Mouse (Mus musculus) 416B (cell line): ENCODE results near the gene Crygc.

Experiments used
- DNase-seq: peaks from one replicate; pipeline ENCODE4 v3.0.0; 2011; ENCODE audit warnings: low read depth

The Crygc gene

DNA sequence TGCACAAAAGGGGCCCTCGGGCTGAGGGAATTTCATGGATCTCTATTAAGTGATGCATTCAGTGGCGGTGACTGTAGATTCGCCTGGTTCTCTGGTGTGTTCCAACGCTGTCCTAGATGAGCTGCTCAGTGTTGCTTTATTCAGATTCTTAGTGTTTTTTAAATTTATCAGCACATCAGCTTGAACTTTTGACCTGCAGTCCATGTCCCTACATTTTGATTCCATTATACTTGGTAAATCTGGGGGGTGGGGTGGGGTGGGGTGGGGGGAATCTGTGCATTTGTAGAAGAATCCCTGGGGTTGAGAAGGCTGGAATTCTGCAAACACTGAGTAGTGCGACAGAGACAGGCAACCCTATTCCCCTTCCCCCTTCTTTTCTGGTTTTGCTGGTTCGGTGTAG is at the start of gene Crygc:
TSS of gene Crygc (minus strand) at position 101 of the 400 bp plus-strand sequence.
- no peak for DNase-seq

DNA sequence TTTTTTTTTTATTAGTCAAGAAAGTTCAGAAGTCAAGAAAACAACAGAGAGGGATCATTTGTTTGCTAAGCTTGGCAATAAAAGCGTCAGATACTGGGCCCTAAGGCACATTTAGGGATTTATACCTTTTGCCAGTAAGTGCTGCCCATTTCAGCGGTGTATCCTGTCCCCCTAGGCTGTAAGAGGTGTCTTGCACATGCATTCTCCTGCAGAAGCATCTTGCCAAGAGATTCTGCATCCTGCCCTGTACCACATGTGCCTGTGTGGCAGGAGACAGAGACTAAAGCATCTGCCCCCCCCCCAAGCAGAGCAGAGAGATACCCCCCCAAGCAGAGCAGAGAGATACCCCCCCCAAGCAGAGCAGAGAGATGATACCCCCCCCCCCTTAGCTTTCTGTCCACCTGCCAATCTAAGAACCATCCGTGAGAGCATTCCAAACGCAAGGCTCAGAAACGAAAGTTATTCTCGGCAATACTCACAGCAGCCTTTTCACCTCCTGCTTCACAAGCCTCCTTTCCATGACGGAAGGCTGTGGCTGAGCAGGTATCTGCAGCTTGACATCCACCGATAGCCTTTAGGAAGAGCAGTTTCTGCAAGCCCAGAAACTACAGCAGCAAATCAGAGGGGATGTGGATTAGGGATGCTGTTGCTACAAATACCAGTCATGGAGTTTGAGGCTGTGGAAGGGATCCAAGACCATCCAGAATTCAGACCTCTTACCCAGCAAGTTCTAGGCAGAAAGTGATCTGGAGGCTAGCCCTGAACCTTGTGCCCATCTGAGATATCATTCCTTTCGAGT is 49.3 kb upstream of the Crygc start, which contains the start of gene D630023F18Rik:
TSS of gene D630023F18Rik (minus strand) at position 641 of the 799 bp plus-strand sequence.
- no peak for DNase-seq

DNA sequence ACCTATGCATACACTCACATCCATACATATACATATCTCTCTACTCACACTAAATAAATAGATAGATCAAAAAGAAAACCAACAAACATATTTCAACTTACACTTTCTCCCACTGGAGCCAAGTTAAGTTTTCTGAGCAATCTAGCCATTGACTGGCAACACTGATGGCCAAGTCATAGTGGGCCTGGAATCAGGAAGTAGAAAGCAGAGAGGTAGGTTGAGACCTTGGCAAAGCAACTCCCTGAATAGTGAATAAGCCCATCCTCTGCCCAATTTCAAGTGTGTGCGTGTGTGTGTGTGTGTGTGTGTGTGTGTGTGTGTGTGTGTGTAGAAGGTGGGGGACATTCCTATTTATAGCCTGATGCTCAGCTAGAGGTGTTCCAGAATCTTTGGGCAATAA is 45.9 kb upstream of the Crygc start, which contains the start of gene Gm28845:
TSS of gene Gm28845 (minus strand) at position 121 of the 400 bp plus-strand sequence.
- DNase-seq = no peak

DNA sequence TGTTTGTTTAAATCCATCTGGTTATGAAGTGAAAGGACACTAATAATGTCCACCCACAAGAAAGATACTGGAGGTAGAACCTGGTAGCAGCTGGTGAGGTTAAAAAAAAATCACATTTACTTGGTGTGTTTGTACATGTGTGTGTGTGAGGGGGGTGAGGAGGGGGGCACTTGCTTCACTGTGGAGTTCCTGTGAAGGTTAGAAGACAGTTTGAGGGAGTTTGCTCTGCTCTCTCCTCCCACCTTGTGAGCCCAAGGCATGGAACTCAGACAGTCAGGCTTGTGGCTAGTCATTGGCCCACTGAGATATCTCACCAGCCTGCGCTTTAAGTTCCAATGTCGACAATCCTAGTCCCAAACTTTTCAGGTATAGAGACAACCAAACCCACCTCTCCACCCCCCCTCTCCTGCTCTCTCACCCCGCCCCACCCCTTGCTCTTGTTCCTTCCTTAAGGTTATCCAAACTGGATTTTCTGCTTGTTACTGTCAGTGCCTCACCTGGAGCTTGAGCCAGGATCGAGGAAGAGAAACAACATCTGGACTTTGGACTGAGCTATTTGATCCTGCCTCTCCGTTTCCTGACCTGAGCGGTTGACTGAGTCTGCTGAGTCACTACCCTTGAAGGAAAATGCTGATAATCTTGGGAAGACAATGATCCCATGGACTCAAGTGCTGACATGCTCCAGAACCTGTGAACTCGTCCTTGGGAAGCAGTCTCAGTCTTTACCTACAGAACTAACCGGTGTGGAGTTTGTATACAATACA is 44.8 kb upstream of the Crygc start:
- DNase-seq = peak; percentile 28

DNA sequence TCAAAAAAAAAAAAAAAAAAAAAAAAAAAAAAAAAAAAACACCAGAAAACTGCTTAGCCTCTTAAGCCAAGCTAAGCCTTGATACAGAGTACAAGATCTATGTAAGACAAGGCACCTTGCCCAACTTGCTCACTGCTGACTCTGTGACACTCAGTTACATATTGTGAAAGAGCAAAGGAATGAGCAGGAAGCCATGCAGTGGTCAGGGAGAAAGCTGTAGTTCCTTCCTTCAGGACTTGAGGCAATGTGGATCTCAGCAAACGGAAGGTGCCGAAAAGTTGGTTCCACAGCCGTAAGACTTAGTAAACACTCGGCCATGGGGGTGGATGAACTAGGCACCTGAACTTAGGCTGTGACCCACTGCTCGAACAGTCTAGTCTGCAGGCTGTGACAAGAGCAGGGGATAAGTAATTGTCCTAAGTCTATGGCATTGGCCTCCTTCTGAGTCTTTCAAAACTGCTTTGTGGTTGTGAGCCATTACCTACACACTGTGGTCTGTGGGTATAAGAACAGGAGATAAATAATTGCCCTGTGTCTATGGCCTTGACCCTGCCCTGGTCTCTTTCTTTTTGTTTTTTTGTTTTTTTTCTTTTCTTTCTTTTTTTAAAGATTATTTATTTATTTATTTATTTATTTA is 40.2 kb upstream of the Crygc start:
- DNase-seq = peak; percentile 96

DNA sequence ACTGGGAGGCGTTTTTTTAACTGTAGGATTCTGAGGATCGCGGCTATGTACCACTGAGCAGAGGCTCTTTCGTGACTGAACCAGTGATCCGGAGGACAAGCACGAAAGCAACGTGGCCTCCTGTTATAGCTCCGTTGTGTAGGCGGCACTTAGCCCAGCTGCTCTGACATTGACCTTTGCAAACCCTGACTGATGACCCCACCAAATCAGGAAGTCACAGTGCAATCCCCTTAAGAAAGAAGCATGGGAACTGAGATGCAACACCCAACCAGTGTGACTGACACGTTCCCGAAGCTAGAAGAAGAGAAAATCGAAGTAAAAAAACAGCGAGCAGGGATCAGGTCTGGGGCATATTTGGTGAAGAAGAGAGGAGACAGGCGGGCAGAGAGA is 39.3 kb upstream of the Crygc start:
- peak; percentile 60 for DNase-seq

DNA sequence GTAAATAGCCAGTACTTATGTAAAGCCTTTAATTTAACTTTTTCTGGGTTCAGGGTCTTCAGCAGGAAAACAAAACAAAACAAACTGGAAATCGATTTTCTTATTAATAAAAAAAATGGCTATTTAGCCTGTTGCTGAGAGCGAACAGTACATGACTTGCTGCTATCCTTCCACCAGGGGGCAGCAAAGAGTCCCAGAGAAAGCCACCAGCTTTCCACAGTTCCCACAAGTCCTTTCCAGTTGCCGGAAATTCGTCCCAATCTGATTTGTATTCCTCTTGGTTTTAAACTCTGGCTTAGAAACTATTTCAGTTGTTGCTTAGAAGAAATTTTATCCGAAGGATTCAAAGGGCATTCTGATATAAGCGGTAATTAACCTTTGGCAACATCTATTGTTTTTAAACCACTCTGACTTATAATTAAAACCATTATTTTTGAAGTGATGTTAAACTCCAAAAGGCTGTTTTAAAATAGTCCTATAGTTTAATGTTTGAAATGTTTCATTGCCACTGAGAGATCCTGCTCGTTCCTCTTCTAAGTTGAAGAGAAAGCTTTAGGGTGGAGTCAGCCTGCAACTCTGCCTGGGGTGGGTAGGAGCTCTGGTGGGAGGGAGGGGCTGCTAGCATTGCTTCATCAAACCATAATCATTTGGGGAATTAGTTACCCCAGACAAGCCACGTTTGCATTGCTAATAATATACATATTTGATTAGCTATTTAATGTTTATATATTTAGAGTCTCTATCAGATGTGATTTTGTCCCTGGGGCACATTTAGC is 38.7 kb upstream of the Crygc start:
- DNase-seq = peak; percentile 84

DNA sequence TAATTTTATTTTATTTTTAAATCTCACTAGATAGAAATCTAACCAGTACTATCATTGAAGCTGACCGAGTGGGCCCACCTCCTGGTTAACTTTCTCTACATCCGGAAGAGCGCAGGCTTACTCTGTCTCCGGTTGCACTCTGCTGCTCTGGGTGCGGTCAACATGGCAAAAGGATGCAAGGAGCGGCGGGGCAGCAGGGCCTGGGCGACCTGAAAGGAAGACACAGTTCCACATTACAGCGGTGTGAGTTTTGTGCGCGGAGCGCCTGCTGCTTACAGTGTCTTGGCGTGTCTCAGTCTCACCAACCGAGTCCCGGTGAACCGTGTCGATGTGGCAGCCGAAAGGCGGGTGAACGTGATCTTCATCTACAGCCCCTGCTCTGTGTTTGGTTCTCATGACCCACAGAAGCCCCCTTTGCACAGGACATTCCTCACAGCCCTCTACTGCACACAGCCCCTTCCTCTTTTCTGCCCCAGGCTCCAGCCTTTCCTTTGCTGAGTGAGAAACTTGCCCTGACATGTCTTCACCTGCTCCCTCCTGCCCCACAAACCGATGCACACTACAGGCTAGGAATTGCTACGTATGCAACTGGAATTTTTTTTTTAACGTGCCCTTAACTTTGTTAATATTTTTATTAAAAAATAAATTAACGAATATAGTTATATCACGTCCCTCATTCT is 36.4 kb upstream of the Crygc start:
- DNase-seq = no peak

DNA sequence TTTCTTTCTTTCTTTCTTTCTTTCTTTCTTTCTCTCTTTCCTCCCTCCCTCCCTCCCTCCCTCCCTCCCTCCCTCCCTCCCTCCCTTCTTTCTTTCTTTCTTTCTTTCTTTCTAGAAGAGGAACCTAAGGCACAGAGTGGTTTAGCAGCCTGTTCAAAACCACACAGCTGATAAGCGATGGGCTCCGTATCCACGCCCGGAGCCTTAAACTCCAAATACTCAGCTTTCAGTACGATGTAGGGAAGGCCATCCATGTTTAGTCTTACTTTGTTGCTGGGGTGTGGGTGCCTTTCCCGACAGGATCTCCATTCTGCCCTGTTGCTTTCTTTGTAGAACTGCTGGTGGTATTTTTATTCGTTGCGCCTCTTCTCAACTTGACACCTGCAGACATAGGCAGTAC is 35.7 kb upstream of the Crygc start:
- DNase-seq = no peak

DNA sequence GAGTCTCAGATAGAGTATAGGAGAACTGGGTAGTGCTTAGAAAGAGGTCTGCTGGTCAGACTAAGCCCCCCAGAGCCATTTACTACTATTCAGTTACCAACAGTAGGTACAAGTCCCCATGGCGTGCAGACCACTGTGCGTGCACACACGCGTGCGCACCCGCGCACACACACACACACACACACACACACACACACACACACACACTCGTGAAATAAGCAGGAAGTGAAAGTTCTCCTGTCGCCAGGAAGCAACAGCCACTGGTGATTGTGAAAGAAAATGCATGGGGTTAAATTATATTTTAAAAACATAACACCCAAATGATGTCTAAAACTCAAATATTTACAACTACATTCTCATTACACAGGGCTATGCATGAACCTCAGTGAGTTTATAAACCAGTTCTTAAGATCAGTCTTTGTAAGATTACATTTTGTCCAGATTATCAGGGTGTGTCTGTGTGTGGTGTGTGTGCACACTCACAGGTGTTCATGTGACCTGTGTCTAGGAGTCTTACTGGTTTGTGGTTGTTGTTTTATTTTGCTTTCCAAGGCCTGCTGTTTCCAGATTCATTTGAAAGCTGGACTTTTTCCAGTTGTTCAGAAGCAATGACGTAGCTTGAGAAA is 34.3 kb upstream of the Crygc start:
- DNase-seq = peak; percentile 52

DNA sequence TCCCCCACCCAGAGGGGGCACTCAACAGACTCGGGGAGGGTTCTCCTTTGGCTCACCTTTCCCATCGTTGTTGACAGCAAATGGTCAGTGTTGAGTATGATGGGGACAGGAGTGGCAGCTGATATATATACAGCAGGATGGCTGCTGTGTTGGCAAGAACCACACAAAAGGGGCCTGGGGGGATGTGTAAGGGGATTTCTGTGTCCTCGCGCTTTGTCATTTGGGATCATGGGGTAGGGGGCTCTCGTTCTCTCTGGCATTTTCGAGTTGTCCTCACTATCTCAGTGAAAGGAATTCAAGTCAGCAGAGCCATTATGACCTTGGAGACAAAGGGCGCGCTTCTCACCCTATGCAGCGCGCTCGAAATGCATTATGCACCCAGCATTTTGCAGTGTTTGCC is 29.8 kb upstream of the Crygc start, which contains the start of gene Cryga:
TSS of gene Cryga (minus strand) at position 101 of the 400 bp plus-strand sequence.
- no peak for DNase-seq

DNA sequence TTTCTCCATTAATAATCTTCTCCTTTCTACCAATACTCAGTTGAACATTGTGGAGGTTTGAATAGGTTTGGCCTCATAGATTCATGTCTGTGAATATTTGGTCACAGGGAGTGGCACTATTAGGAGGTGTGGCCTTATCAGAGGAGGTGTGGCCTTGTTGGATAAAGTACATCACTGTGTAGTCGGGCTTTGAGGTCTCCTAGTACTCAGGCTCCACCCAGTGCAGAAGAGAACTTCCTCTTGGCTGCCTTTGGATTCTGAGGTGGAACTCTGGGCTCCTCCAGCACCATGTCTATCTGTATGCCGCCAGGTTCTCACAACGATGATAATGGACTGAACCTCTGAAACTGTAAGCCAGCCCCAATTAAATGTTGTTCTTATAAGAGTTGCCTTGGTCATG is 23.5 kb upstream of the Crygc start:
- DNase-seq = no peak

DNA sequence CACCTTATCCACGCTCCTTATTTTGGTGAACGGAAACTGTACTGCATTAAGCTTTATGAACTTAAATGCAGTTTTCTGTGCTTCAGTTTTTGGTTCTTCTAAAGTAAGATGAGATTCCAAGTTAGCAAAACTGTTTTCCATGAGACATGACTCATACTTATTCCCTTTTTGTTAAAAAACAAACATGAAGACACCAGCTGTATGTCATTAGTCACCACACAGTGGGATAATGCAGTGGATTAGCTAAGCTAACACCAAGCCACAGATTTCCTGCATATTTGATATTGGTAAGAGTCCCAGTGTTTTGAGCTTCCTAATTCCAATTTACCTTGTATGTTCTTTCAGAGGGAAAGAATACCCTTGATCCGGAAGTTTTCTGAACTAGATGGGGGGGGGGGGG is 18.1 kb upstream of the Crygc start:
- DNase-seq = peak; percentile 64

DNA sequence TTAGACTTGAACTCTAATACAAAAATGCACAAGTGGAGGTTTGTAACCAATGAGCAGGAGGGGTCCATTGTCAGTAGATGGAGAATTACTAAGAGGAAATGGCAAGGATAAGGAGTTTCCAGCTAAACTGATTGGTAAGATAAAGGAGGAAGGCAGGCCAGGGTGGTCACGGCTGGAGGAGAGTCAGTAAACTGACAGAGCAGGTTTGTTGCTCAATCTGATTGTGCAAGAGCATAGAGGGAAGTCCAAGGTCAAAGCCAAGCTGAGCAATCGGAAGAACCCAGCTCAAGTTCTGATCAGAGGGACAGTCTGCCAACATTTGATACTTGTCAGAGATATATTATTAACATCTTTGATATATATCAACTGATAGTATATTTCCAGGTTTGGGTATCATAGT is 16.9 kb upstream of the Crygc start:
- DNase-seq = peak; percentile 95

DNA sequence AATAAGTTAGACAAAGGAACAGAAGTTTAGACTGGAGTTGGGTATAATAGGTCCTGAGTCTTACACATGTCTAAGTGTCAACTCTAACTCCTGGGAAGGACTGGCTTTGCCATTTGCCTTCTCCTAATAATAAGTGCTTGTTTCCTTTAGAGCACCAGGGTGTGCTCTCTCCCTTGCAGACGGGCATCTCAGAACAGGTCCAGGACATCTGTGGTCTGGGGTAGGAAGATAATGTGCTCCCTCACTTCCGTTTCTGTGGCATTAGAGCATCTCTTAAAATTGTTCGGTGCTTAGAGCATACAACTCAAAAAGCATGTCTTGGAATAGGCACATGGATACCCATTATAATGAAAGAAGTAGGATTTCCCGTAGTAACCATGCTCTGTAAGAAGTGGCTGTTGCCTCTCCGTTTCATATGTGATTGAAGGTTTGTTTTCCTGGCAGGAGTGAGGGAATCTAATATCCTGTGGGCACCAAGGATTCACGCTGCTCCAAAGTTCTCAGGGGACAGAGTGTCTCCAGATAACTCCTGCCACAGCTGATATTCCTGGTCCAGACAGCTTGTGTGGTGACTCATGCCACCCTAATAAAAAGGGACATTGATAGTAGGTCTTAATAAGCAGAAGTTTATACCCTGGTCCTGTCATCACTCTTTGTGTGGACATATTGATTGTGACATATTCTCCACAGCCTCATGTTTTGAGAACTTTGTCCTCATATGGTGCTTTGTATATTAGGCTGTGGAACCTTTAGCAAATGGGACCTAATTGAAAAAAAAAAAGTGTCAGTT is 15.3 kb upstream of the Crygc start:
- peak; percentile 86 for DNase-seq

DNA sequence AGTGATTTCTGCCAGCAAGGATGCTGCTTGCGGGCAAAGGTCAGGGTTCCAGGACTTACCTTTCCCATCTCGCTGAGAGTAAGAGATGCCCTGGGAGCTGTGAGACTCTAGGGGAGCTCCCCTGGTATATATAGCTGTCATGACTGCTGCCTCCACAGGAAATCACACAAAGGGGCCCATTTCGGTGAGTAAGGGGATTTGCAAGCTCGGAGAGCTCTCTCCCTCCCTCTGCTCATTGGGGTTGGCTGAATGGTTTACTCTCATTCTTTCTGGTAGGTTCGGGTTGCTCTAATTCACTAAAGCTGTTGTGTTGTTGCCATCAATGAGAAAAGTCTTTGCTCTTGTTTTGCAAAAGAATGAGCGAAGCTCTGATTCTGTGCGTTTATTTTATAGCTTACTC is 8.7 kb upstream of the Crygc start, which contains the start of gene Crygb:
TSS of gene Crygb (minus strand) at position 101 of the 400 bp plus-strand sequence.
- DNase-seq = no peak

DNA sequence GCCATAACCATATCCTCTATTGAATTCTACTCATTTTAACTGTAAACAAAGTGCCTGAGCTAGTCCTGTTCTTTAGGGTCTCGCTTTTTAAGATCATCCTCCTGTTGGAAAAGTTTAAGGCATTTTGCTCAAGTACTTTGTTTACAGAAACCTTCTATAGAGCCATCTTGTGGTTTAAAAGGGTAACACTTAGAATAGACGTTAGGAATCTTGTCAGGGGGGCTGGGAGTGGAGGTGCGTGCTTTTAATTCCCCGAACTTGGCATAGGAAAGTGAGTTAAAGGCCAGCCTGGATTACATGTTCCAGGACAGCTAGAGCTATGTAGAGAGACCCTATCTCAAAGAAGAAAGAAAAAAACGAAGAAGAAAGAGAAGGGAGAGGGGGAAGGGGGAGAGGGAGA is 2.1 kb upstream of the Crygc start:
- peak; percentile 40 for DNase-seq

DNA sequence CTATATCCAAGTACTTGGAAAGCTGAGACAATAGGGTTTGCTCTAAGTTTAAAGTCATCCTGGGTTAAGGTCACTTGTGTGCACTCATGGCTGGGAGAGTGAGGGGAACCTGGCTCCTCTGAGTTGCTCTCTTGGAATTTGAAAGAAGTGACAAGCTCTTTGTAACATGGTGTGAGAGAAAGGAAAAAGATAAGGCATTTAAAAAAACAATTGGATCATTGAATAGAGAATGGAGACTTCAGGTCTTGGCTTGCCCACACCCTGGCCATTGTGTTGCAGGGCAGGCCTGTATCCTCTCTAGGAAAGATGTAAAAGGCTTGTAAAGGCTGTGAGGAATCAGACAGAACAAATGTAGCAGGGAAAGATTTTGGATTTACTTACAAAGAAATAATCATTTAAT is 5.6 kb downstream of the Crygc start:
- DNase-seq = no peak

DNA sequence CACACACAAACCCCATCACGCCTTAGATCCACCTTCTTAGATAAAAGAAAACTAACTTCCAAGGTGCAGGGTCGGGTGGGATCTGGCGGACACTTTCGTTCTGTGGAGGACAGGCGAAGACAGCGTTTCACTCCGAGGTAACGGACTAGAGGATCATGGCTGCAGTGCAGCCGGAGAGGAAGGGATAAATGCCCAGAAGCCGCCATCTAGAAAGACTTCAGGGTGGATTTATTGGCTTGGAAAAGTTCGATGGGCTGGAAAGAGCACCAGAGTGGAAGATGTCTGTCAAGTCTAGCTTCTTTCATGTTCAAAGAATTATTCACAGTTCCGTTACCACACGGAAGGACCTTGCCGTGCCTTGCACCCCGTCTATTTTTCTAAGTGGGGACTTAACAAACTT is 9.3 kb downstream of the Crygc start:
- DNase-seq = no peak

DNA sequence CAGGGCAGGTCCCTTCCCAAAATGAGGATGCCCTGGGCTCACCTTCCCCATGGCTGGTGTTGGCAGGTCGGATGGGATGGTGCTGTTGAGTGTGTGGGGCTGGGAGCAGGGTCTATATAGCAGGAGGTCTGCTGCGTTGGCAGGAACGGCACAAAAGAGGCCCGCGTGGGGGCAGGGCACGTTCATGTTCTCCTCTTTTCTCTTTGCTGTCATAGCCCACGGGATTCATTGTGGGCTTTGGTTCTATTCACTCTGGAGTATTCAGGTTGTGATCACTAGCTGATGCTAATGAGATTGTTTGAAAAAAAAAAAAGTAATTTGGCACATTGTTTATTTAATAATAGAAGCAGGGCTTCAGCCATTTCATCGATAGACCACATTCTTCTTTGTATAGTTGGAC is 10.1 kb downstream of the Crygc start, which contains the start of gene Crygd:
TSS of gene Crygd (minus strand) at position 101 of the 400 bp plus-strand sequence.
- no peak for DNase-seq
